Mouse (Mus musculus) c-Kit-negative CD71-positive TER-119-positive erythroid progenitor cells, embryonic 14.5 days (primary cell): ENCODE results near the gene Igfbp6.

ENCODE experiments used
- DNase-seq: peaks from one replicate; pipeline ENCODE4 v3.0.0-alpha.2; 2013; ENCODE audit warnings: low read depth, low spot score

Gene Igfbp6

DNA sequence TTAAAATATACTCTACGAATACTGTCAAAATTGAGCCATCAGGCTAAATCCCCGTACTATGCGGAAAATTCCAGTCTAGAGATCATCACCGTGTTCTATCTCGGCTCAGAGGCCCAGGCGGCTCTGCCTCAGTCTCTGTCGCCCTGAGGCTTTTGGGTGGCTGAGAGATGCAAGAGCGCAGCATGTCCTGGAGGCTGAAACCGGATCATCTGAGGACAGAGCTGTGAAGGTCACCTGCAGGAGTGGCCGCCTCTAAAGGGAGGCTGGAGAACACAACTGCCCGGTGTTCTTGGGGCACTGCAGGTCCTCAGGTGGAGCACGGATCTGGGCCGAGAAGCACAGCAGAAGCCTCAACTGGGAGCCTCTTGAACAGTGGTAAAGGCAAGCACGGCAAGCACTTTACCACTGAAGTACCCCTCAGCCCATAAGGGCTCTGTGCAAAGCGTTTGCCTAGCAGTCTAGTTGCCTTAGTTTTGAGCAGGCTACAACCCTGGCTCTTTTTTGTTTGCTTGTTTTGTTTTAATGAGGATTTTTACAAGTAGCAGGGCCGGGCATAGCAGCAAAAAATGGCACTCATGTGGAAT is 31.7 kb downstream of the Igfbp6 start:
- no peak for DNase-seq

DNA sequence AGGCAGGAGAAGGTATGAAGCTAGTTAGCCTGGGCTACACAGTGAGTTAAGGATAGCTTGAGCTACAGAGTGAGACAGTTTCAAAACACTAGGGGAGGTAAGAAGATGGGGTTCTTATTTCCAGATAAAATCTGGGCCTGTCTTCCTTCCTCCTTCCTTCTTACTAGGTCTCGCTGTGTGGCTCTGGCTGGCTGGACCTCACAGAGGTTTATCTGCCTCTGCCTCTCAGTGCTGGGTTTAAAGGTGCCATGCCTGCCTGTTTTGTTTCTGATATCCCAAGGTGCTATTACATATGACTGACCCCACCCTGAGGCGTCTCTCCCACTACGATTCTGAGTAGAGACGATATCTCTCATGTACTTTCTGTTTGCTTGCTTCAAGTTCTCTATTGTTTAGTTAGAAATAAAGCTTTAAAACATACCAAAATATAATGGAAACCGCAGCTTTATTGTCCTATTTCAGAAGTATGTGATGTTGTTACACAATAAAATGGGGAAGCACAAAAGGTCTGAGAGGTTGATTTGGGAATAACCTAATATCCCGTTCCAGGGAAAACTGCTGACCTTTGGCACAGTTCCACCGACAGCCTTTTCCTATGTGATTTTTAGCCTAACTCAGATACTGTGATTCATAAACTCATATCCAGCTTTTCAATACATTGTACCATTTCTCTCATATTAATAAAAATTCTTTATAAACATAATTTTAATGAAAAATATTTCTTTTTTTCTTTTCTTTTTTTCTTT is 32.6 kb downstream of the Igfbp6 start:
- no peak for DNase-seq

DNA sequence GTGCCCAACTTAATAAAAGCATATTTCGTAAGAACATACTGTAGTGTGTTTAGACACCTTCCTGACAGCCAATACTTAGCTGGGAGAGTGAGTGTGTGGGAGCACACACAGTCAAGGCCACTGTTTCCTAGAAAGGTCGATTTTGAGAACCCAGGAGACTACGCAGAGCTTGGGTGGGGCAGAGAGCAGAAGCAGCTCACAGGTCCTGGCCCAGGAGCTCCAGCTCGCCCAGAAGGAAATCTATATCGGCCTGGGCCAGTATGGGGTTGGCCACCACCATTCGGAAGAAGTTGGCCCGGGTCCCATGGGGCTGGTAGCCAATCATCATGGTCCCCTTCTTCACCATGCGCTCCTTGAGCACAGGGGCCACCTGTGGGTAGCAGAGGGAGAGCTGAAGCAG is 33.3 kb downstream of the Igfbp6 start:
- DNase-seq, result no peak

DNA sequence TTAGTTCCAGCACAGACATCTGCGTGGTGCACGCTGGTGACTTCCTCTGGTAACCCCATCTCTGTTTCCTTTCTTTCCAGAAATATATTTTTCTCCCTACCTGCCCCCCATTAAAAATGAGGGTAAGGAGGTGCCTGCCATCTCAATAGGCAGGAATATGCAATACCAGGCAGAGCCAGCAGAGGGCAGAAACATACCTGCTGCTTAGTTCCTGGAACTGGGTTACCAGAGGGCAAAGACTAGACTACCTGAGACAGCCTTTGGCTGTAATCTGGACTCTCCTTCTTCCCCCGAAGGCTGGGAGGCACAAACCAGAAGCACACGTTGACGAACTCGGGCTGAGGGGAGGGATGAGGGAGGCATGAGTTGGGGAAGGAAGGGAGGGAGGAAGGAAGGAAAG is 34.1 kb downstream of the Igfbp6 start:
- peak; percentile 55 for DNase-seq

DNA sequence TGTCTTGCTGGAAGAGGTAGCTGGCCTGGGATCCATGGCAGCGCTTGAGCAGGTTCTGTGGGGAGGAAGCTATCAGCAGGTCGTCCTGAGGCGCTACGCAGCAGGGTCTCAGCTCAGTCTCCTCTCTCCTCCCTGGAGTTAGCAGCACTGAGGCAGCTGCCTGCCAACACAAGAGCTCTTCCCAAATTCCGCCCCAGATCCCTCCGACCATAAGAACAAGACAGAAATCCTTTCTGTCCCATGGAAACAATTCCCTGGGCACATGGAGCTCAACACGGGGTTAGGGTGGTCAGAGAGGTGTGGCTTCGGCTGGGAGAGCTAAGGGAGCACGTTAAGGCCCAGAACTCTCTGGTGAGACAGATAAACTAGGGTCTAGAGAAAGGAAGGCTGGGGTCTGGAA is 34.9 kb downstream of the Igfbp6 start:
- no peak for DNase-seq

DNA sequence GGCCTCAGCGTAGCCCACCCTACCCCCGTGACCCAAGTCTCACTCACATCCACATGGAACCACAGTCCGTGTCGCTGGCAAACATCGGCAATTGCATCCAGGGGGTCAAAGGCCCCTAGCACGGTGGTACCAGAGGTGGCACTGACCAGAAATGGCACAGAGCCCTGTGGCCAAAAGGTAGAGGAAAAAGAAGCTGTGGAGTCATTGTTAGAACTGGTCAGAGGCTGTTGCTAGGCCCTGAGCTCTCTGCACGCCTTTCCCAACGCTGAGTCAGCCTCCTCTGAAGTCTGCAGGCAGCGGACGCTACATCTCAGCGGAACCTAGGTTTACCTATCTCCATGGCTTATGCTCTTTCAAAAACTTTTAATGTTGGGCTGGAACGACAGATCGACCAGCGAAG is 35.8 kb downstream of the Igfbp6 start:
- DNase-seq, result no peak

DNA sequence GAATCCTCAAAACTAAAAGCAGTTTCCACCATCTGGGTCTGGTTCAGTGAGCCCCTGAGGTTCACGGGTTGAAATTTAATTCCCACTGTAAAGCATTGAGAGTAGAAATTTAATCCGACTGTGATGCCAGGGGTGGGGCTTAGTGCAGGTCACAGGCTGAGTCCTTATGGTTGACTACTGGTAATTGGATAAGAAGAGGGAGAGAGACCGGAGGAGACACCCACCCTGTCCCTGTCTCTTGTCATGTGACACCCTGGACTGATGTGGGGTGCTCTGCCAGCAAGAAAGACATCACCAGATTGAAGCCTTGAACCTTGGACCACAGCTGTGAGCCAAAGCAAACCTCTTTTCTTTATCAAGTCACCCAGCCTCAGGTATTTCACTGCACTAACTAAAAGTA is 38.9 kb downstream of the Igfbp6 start:
- no peak for DNase-seq

DNA sequence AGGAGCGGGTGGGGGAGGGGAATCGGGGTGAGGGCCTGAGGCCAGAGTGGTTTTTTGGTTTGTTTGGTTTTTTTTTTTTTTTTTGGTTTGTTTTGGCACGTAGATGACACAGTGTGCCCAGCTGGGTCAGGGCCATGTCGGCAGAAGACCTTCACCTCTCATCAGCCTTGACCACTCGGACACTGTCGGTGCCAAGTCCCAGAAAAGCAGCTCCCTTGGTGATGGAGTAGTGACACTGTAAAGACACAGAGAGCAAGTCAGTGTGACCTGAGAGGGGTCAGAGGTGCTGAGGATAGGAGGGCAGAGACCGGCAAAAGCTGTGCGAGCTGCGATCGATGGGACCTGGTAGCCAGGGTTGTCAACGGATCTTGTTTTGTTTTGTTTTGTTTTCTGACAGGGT is 42.1 kb downstream of the Igfbp6 start:
- DNase-seq, result no peak

DNA sequence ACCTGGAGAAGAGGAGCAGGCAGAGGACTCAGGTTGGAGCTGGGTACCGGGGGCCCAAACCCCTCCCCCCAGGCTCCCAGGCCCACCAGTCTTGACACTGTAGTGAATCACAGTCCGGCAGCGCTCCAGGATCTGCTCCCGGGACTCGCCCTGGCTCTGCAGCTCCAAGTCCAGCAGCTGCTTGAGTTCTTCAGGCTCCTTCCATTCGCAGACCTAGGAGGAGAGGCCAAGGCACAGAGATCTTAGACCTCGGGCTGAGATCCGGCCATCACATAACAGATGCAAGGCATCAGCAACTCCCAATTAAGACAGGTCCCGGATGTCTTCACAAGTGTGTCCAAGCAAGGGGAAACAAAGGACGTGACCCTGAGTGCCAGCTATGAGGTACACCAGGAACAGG is 43.9 kb downstream of the Igfbp6 start:
- DNase-seq, result no peak

DNA sequence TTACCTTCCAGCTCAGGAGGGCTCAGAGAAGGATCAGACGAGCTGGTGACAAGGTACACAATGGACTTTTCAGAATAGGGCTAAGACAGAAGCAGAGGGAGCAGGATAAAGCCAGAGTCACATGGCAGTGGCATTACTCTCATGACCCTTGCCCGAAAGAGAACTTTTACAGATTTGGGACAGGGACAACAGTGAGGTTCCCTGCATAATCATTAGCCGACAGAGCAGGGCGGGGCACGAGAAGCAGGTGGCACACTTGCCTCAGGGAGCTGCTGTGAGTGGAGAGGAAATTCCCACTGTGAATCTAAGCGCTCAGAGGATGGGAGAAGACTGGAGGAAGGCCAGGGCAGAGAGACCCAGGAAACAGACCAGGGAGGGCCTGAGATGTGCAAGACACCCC is 44.7 kb downstream of the Igfbp6 start:
- DNase-seq, result no peak

DNA sequence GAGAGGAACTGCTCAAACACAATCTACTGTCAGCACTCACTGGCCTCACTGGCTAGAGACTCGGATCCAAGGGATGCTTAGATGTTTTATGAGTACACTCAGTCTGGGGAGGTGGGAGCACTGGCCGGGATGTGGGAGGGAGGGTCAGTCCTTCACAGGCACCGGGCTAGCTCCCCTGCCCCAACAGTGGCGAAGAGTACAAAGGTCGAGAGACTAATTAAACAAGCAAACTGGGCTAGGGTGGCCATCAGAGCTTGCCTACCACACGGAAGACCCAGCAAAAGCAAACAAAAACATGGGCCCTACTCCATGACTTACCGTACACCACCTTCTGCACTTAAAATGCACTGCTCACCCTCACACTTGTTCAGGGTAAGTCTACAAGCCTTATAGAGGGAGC is 47.5 kb downstream of the Igfbp6 start:
- no peak for DNase-seq

DNA sequence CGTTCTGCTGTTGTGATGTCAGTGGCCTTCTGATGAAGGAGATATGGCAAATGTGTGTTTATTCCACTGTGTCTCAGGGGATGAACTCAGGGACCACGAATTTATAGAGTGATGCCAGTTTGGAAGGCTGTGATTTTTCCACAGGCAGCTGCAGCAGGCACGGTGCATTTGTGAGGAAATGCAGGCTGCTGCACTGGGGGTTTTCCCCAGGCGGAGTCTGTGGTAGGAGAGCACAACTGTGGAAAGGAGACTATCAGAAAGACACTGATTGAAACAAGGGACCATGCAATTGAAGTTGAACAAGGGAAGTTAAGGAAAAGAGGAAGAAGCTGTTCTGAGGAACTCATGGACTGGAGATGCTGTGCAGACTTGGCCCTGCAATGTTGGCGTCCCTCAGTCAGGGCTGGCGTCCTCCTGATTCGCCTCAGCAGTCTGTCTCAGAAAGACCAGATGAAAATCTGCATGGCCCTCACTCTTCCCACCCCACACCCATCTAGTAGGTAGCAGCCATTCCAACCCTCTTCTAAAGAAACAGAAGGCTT is 48.2 kb downstream of the Igfbp6 start:
- no peak for DNase-seq

DNA sequence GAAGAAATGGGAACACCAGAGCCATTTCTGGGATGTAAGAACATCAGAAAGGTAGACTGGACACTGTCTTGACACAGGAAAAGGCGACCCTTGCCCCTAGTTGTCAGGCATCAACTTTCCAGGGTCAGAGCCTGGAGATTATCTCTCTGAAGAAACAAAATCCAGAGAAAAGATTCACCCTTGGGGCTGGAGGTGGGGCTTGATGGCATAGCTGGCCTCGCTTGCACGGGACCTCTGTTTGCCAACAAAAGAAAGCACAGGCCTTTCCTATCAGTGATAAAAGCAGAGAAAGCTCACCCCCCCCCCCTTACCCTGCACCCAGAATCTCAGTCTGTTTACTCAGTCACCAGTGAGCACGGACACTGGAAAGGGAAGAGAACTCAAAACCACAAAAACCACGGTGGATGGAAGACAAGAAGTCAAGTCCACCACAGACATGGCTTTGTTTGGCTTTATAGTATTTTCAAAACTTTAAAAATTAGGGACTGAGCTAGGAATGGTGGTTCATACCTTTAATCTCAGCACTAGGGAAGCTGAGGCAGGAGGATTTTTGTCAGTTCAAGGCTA is 48.7 kb downstream of the Igfbp6 start:
- no peak for DNase-seq

DNA sequence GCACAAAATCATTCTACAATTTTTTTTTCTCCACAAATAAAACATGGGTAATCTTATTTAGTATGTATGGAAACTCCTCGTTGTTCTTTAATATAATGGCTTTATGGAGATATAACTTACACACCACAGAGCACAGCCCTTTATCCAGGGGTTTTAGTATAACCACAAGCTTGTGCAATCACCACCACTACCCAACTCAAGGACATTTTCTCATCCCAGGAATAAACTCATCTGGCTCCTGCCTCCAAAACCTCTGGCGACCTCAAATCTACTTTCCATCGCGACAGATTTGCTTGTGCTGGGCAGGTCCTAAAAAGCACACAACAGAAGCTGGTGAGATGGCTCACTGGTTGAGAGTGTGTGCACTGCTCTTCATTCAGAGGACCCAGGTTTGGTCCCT is 49.5 kb downstream of the Igfbp6 start:
- no peak for DNase-seq

DNA sequence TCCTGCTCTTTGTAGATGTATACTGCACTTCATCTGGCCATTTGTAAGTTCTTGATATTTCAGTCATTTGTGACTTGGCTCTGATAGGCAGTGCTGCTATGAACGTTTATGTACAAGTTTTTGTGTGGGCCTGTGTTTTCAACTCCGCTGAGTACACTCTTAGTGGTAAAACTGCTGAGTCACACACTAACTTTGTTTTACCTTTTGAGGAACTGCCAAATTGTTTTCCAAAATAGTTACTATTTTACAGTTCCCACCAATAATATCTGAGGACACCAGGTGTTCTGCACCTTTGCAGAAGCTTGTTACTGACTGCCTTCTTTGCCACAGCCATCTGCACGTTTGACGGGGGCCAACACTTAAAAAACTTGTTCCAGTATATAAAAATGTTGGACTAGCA is 50.3 kb downstream of the Igfbp6 start:
- no peak for DNase-seq

DNA sequence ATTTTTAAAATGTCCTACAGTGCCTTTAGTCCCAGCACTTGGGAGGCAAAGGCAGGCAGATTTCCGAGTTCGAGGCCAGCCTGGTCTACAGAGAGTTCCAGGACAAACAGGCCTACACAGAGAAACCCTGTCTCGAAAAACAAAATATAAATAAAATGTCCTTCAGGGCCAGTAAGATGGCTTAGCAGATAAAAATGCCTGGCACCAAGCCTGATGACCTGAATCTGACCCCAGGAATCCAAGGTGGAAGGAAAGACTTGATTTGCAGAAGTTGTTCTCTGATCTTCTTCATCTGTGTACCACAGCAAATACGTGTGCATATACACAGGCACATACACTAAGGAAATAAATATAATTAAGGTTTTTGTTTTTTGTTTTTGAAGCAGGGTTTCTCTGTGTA is 51.2 kb downstream of the Igfbp6 start:
- no peak for DNase-seq

DNA sequence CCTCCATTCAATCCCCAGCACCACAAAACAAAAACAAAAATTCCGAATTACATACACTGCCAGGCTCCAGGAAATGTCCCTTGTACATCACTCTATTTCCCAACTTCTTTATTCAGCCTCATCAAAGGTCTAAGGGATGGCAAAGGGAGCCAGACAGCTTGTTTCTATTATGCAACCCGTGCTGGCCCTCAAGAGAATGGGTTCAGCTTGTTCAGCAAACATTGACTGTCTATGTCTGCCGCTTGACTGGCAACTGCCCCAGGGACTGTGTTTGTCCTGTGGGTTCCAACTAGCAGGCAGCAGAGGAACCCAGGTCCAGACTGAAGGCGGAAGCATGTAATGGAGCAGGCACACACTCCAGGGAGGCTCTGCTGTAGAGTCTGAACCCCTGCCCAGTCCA is 54.7 kb downstream of the Igfbp6 start:
- DNase-seq, result no peak
